ENCODE assay signal across 16 mouse cellular contexts in genomic region chr14:77478692-77479091, GRCm38 (mm10).
DNase-seq lines count a peak whose midpoint lies in the region; ATAC-seq and TF ChIP-seq lines count a peak whose summit lies in the region.
"Had no signal": no experiment of that assay in that cellular context is flagged by ENCODE, and none has a peak within 500 bp of the region (broad histone marks: within the 10 kb centered on the region; RNA-seq: fewer than 3 reads in every experiment).

No protein-coding gene starts in this region.

- no peak for TF ChIP-seq POLR2A in brain, embryonic 14.5 days (IDR thresholded peaks at IDR 0.05; ENCODE audit: borderline replicate concordance, extremely low read depth, insufficient read depth, insufficient read length, poor library complexity, severe bottlenecking)

- peak; percentile 53; the same call in 1 of the 2 replicates for ATAC-seq in forebrain, embryonic 15.5 days (replicated peaks)
- no peak for ATAC-seq in forebrain, embryonic 11.5 days (replicated peaks; ENCODE audit: low FRiP score)
- peak; percentile 43; the same call in 1 of the 2 replicates for ATAC-seq in forebrain, postnatal 0 days

- no peak overlapping the region for H3K4me3 ChIP-seq in forebrain, embryonic 15.5 days
- H3K4me3 ChIP-seq in forebrain, embryonic 11.5 days (ENCODE audit: low read depth, low read length) = no peak overlapping the region
- no peak overlapping the region for H3K4me3 ChIP-seq in forebrain, postnatal 0 days (ENCODE audit: low read depth, low read length)
- H3K4me3 ChIP-seq in forebrain, embryonic 10.5 days = no peak overlapping the region
- H3K4me3 ChIP-seq: embryonic facial prominence, embryonic 10.5 days; embryonic facial prominence, embryonic 12.5 days had no signal

- no peaks in the 10 kb centered on the region for H3K36me3 ChIP-seq in forebrain, embryonic 15.5 days
- H3K36me3 ChIP-seq in forebrain, embryonic 11.5 days (ENCODE audit: control insufficient read depth, insufficient read depth, low read length) = no peaks in the 10 kb centered on the region
- H3K36me3 ChIP-seq in forebrain, postnatal 0 days (ENCODE audit: insufficient read depth) = no peaks in the 10 kb centered on the region
- no peaks in the 10 kb centered on the region for H3K36me3 ChIP-seq in forebrain, embryonic 10.5 days (replicated peaks)
- H3K36me3 ChIP-seq: embryonic facial prominence, embryonic 10.5 days; embryonic facial prominence, embryonic 12.5 days had no signal

- peaks cover 2% of the 10 kb centered on the region for H3K4me1 ChIP-seq in forebrain, embryonic 15.5 days
- no peaks in the 10 kb centered on the region for H3K4me1 ChIP-seq in forebrain, embryonic 11.5 days (replicated peaks; ENCODE audit: control insufficient read depth, insufficient read depth, low read length)
- H3K4me1 ChIP-seq in forebrain, postnatal 0 days (ENCODE audit: insufficient read depth) = no peaks in the 10 kb centered on the region
- H3K4me1 ChIP-seq in forebrain, embryonic 10.5 days = peaks cover 3% of the 10 kb centered on the region; the same call in 1 of the 2 replicates
- H3K4me1 ChIP-seq: embryonic facial prominence, embryonic 12.5 days had no signal

- no peaks in the 10 kb centered on the region for H3K27me3 ChIP-seq in forebrain, embryonic 15.5 days
- no peaks in the 10 kb centered on the region for H3K27me3 ChIP-seq in forebrain, embryonic 11.5 days (ENCODE audit: control insufficient read depth, insufficient read depth, low read length)
- H3K27me3 ChIP-seq in forebrain, postnatal 0 days (ENCODE audit: insufficient read depth, low read length) = no peaks in the 10 kb centered on the region
- H3K27me3 ChIP-seq in forebrain, embryonic 10.5 days (ENCODE audit: poor library complexity, severe bottlenecking) = no peaks in the 10 kb centered on the region
- H3K27me3 ChIP-seq: embryonic facial prominence, embryonic 12.5 days had no signal

- 0 out of 2 replicates have a peak overlapping the region, but pooled peaks have one; percentile 21 for H3K27ac ChIP-seq in forebrain, embryonic 15.5 days (replicated peaks)
- H3K27ac ChIP-seq in forebrain, embryonic 11.5 days (ENCODE audit: low read depth, low read length) = no peak overlapping the region
- H3K27ac ChIP-seq in forebrain, postnatal 0 days (ENCODE audit: low read depth, low read length) = no peak overlapping the region
- H3K27ac ChIP-seq in forebrain, embryonic 10.5 days = no peak overlapping the region
- H3K27ac ChIP-seq: embryonic facial prominence, embryonic 10.5 days; embryonic facial prominence, embryonic 12.5 days had no signal

- TF ChIP-seq CTCF in forebrain, postnatal 0 days (IDR thresholded peaks at IDR 0.05; ENCODE audit: low read depth) = no peak
- no peak for TF ChIP-seq CTCF in brain, embryonic 14.5 days (IDR thresholded peaks at IDR 0.05; ENCODE audit: borderline replicate concordance, extremely low read depth, insufficient read depth, insufficient read length)

- 68% methylated on average over 8 of the region's 8 CpGs for WGBS in forebrain, embryonic 15.5 days
- 96% methylated on average over 8 of the region's 8 CpGs for WGBS in forebrain, embryonic 11.5 days
- WGBS in forebrain, postnatal 0 days = 72% methylated on average over 8 of the region's 8 CpGs
- WGBS in forebrain, embryonic 10.5 days = 96% methylated on average over 8 of the region's 8 CpGs

- H3K9me3 ChIP-seq in forebrain, embryonic 15.5 days = no peaks in the 10 kb centered on the region
- H3K9me3 ChIP-seq in forebrain, embryonic 11.5 days (ENCODE audit: control insufficient read depth, low read length) = no peaks in the 10 kb centered on the region
- H3K9me3 ChIP-seq in forebrain, postnatal 0 days (ENCODE audit: low read length) = no peaks in the 10 kb centered on the region
- no peaks in the 10 kb centered on the region for H3K9me3 ChIP-seq in forebrain, embryonic 10.5 days
- H3K9me3 ChIP-seq: embryonic facial prominence, embryonic 10.5 days; embryonic facial prominence, embryonic 12.5 days had no signal

- no peak for DNase-seq in forebrain, embryonic 11.5 days (ENCODE audit: low spot score)
- DNase-seq in forebrain, postnatal 0 days = no peak
- DNase-seq in forebrain, embryonic 10.5 days (ENCODE audit: extremely low spot score, low spot score) = no peak
- peak; percentile 52 for DNase-seq in brain, embryonic 14.5 days (ENCODE audit: low read depth)
- no peak for DNase-seq in frontal cortex, postnatal 14 days (ENCODE audit: low spot score in 2 of 2)
- DNase-seq: adrenal gland, adult 2 months; adrenal gland, postnatal 10 days; adrenal gland, postnatal 25 days; cerebellum, adult 11-12 months; cerebellum, adult 2 months; cerebellum, adult 9-10 months; cerebellum, postnatal 10 days; cerebellum, postnatal 25 days had no signal

- H3K9ac ChIP-seq in forebrain, embryonic 15.5 days (replicated peaks) = no peak overlapping the region
- no peak overlapping the region for H3K9ac ChIP-seq in forebrain, embryonic 11.5 days (ENCODE audit: low read length)
- no peak overlapping the region for H3K9ac ChIP-seq in forebrain, postnatal 0 days
- H3K9ac ChIP-seq: embryonic facial prominence, embryonic 12.5 days had no signal

- H3K4me2 ChIP-seq in forebrain, embryonic 15.5 days (replicated peaks) = no peak overlapping the region
- no peak overlapping the region for H3K4me2 ChIP-seq in forebrain, embryonic 11.5 days (ENCODE audit: low read depth, low read length, severe bottlenecking)
- H3K4me2 ChIP-seq in forebrain, postnatal 0 days (ENCODE audit: low read depth) = no peak overlapping the region
- H3K4me2 ChIP-seq: embryonic facial prominence, embryonic 12.5 days had no signal
